Mouse (Mus musculus) liver, embryonic 11.5 days (tissue): ENCODE data around the gene Cpn1. TPM values are rescaled to one million over a fixed set of nuclear protein-coding genes. Genes with fewer than 3 reads are reported as not detected.

Source experiments
- ATAC-seq: fragments of 200-750 bp; cut with Nextera tagmentation; replicated peaks from 2 replicates; pipeline ENCODE4 v1.8.0; 2017; ENCODE audit warnings: moderate number of reproducible peaks, mild to moderate bottlenecking, moderate TSS enrichment, moderate library complexity; ENCODE audit not compliant: low FRiP score
- DNase-seq: peaks from one replicate; pipeline ENCODE4 v3.0.0-alpha.2; 2017; ENCODE audit warnings: low spot score
- H3K27ac ChIP-seq: fragments of 300-500 bp; sonication (generic); 2 replicates; pipeline ENCODE4 v1.5.1; 2014; ENCODE audit warnings: mild to moderate bottlenecking, low read depth, low read length, control low read depth
- H3K27me3 ChIP-seq: fragments of 300-500 bp; sonication (generic); replicated peaks from 2 replicates; pipeline ENCODE4 v1.6.1; 2014; ENCODE audit warnings: low read length, mixed read lengths; ENCODE audit not compliant: control insufficient read depth, insufficient read depth
- H3K36me3 ChIP-seq: fragments of 300-500 bp; sonication (generic); 2 replicates; pipeline ENCODE4 v1.6.1; 2014; ENCODE audit warnings: mild to moderate bottlenecking, low read length, moderate library complexity, mixed read lengths; ENCODE audit not compliant: control insufficient read depth, insufficient read depth
- H3K4me1 ChIP-seq: fragments of 300-500 bp; sonication (generic); replicated peaks from 2 replicates; pipeline ENCODE4 v1.6.1; 2014; ENCODE audit warnings: low read length, mixed read lengths; ENCODE audit not compliant: control insufficient read depth, insufficient read depth
- H3K4me2 ChIP-seq: fragments of 300-500 bp; sonication (generic); 2 replicates; pipeline ENCODE4 v1.6.1; 2014; ENCODE audit warnings: mild to moderate bottlenecking, control low read depth, moderate library complexity
- H3K4me3 ChIP-seq: fragments of 300-500 bp; sonication (generic); 2 replicates; pipeline ENCODE4 v1.5.1; 2014; ENCODE audit warnings: low read depth, low read length, control low read depth
- H3K9ac ChIP-seq: fragments of 300-500 bp; sonication (generic); 2 replicates; pipeline ENCODE4 v1.6.1; 2014; ENCODE audit warnings: low read depth, low read length, control low read depth
- H3K9me3 ChIP-seq: fragments of 300-500 bp; sonication (generic); 2 replicates; pipeline ENCODE4 v1.6.1; 2016; ENCODE audit warnings: low read length, inconsistent platforms, mixed read lengths; ENCODE audit not compliant: control insufficient read depth
- WGBS: fragments of 180-500 bp; shearing (Covaris S2); extraction: QIAGEN DNeasy Blood & Tissue Kit; methylation state at CpG from one replicate; pipeline ENCODE4 v1.1.7; 2014; 5-methylcytosine and 5-hydroxymethylcytosine counted together
- polyA plus RNA-seq: library from polyadenylated mRNA; unstranded; fragments of >200 nt; fragmentation: Nextera tagmentation; extraction: Ambion mirVana; gene quantifications from 2 replicates; pipeline ENCODE4 v1.2.1, GENCODE M21; 2014

Cpn1 gene
- polyA plus RNA-seq, 1 experiment from 2014 or later, result 53.7 TPM

GRCm38 (mm10) chr19:43917406-43917691 lies 69.0 kb downstream of the Cpn1 start:
- no peak overlapping the region for H3K9ac ChIP-seq
- no peak overlapping the region for H3K4me3 ChIP-seq
- 0 out of 2 replicates have a peak, but pooled peaks have one; percentile 40 for ATAC-seq
- no peak for DNase-seq
- peaks cover 24% of the 10 kb centered on the region for H3K4me1 ChIP-seq
- no peaks in the 10 kb centered on the region for H3K9me3 ChIP-seq
- H3K4me2 ChIP-seq, result peak overlapping the region; percentile 49
- H3K27ac ChIP-seq, result no peak overlapping the region
- 49% methylated on average over 2 of the region's 2 CpGs for WGBS
- H3K27me3 ChIP-seq, result no peaks in the 10 kb centered on the region
- no peaks in the 10 kb centered on the region for H3K36me3 ChIP-seq

GRCm38 (mm10) chr19:43916586-43917405 lies 69.6 kb downstream of the Cpn1 start:
- Histone ChIP-seq H3K4me1 (peaks cover 21% of the 10 kb centered on the region), H3K4me2 (peak overlapping the region; percentile 49), H3K27me3 (no peaks in the 10 kb centered on the region), H3K4me3 (no peak overlapping the region; the same call in 1 of the 2 replicates), H3K27ac (no peak overlapping the region), H3K9ac (no peak overlapping the region), H3K9me3 (no peaks in the 10 kb centered on the region), H3K36me3 (no peaks in the 10 kb centered on the region)
- DNase-seq (no peak), ATAC-seq (peak; percentile 56)
- WGBS, result 37% methylated on average over 21 of the region's 21 CpGs

- Histone ChIP-seq H3K27ac (no peak overlapping the region), H3K9me3 (no peaks in the 10 kb centered on the region), H3K9ac (no peak overlapping the region), H3K4me1 (peaks cover 14% of the 10 kb centered on the region), H3K4me2 (no peak overlapping the region), H3K36me3 (no peaks in the 10 kb centered on the region), H3K27me3 (no peaks in the 10 kb centered on the region), H3K4me3 (no peak overlapping the region)
- no peak for ATAC-seq
- DNase-seq, result no peak
- WGBS, result 74% methylated on average over 9 of the region's 9 CpGs
Measured at GRCm38 (mm10) chr19:43915431-43915830, 70.9 kb downstream of the Cpn1 start.

- DNase-seq, result no peak
- H3K4me2 ChIP-seq, result no peak overlapping the region
- H3K9me3 ChIP-seq, result no peaks in the 10 kb centered on the region
- no peak overlapping the region for H3K9ac ChIP-seq
- 84% methylated on average over 9 of the region's 9 CpGs for WGBS
- no peak overlapping the region for H3K4me3 ChIP-seq
- H3K27ac ChIP-seq, result no peak overlapping the region
- peaks cover 11% of the 10 kb centered on the region for H3K4me1 ChIP-seq
- no peak for ATAC-seq
- no peaks in the 10 kb centered on the region for H3K36me3 ChIP-seq
- H3K27me3 ChIP-seq, result no peaks in the 10 kb centered on the region
Measured at GRCm38 (mm10) chr19:43914986-43915385, 71.4 kb downstream of the Cpn1 start.

GRCm38 (mm10) chr19:43912775-43913486 lies 73.4 kb downstream of the Cpn1 start:
- ATAC-seq (no peak), DNase-seq (no peak)
- Histone ChIP-seq H3K27me3 (no peaks in the 10 kb centered on the region), H3K9ac (no peak overlapping the region), H3K4me1 (peaks cover 8% of the 10 kb centered on the region), H3K9me3 (no peaks in the 10 kb centered on the region), H3K36me3 (no peaks in the 10 kb centered on the region), H3K4me2 (no peak overlapping the region), H3K27ac (no peak overlapping the region), H3K4me3 (no peak overlapping the region)
- 66% methylated on average over 4 of the region's 4 CpGs for WGBS

- Histone ChIP-seq H3K4me1 (no peaks in the 10 kb centered on the region), H3K9ac (no peak overlapping the region), H3K4me2 (no peak overlapping the region), H3K27me3 (no peaks in the 10 kb centered on the region), H3K27ac (no peak overlapping the region), H3K9me3 (no peaks in the 10 kb centered on the region), H3K36me3 (0 out of 2 replicates have a peak, but pooled peaks cover 2% of the 10 kb centered on the region), H3K4me3 (no peak overlapping the region)
- ATAC-seq, result no peak
- 91% methylated on average over 7 of the region's 7 CpGs for WGBS
- DNase-seq, result no peak
Measured at GRCm38 (mm10) chr19:43906492-43906891, 79.9 kb downstream of the Cpn1 start.

Other genes starting within 250 kb of the Cpn1 start
- 19.4 and 22.3 TPM in 2 replicates for gene Cutc, start 233.6 kb downstream of the Cpn1 start, polyA plus RNA-seq
- 12.3 and 14.0 TPM in 2 replicates for gene Cox15, start 233.6 kb downstream of the Cpn1 start, polyA plus RNA-seq
- 4.5 and 5.1 TPM in 2 replicates for gene Abcc2, start 204.4 kb downstream of the Cpn1 start, polyA plus RNA-seq
- 7.5 and 8.7 TPM in 2 replicates for gene Dnmbp, start 46.4 kb downstream of the Cpn1 start, polyA plus RNA-seq
- gene Cyp2c23, start 42.7 kb upstream of the Cpn1 start, polyA plus RNA-seq, result 4.4 and 5.1 TPM in 2 replicates
- 22.4 and 24.2 TPM in 2 replicates for gene Erlin1, start 83.2 kb upstream of the Cpn1 start, polyA plus RNA-seq
- gene Chuk, start 120.9 kb upstream of the Cpn1 start, polyA plus RNA-seq, result 42.2 and 44.4 TPM in 2 replicates
- 39.7 and 42.3 TPM in 2 replicates for gene Cwf19l1, start 149.3 kb upstream of the Cpn1 start, polyA plus RNA-seq
- gene Bloc1s2, start 159.9 kb upstream of the Cpn1 start, polyA plus RNA-seq, result 83.3 and 93.0 TPM in 2 replicates
- gene Pkd2l1, start 205.9 kb upstream of the Cpn1 start, polyA plus RNA-seq, result not detected in 2 replicates
- gene Scd3, start 216.7 kb upstream of the Cpn1 start, polyA plus RNA-seq, result not detected in 2 replicates